Mouse (Mus musculus) adrenal gland, adult 2 months (tissue): ENCODE measurements at regions not wholly inside any gene's neighbourhood (a gene's known extent, or its start where the extent isn't known, plus 50 kb on each side); places are given as distances from the start of the nearest gene placed in this dataset.

ENCODE experiments used
- DNase-seq: peaks from one replicate; pipeline ENCODE4 v3.0.0; 2021

DNA sequence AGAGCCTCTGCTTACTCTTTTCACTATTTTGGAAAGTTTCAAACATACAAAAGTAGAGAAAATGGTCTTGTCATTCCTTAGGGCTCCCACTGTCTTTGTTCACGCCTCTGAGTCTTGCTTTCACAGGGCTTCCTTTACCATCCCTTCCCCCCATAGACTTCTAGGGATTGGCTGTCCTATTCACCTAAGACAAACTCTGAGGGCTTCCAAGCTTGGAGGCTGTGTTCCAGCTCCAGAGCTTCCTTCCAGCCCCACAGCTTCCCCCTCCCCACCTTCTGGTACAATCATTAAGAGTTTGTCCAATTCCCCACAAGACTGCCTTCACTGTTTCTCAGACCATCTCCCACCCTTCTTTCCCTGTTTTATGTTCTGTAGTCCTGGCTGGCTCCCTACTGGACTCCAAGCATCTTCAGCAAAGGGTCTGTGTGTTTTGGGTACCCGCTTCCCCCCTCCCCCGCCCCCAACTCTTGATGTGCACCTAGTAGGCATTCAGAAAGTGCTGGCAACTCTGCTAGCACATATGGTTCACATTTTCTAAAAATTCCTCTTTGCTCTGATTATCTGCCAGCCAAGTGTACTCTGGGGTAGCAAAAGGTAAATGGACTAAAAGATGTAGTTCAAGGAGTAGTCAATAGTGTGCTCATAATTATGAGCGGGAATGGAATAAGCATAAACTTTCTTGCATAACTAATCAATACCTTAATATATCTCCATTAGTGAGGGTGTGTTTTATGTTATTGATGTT, 344.0 kb downstream of the Slc4a3 start:
- no peak for DNase-seq

DNA sequence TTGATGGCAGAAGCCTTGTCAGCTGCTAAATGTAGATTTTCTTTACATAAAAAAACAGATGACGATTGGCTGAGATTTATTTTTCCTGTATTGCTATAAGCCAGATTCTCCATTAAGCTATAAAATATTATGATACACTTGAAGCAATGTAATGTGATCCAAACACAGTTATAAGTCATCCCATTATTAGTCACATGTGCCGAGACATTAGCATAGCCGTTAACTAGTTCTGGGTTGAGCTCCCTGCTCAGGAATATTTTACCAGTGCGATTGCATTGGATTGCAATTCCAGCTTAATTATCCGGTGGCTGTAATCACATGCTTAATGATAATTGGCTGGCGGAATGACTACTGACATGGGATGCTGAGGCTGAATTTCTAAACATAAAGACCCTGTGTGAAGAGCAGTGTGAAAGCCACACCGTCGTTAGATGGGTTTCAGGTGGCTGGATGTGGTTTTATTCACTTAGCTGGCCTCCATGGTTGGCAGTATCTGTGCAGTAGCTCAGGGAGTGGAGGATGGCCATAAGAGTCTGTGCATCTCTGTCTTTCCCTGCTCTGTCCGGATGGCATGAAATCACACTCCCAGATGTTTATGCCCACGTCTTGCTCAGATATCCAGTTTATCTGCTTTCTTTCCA, 344.7 kb downstream of the Slc4a3 start:
- DNase-seq: no peak

DNA sequence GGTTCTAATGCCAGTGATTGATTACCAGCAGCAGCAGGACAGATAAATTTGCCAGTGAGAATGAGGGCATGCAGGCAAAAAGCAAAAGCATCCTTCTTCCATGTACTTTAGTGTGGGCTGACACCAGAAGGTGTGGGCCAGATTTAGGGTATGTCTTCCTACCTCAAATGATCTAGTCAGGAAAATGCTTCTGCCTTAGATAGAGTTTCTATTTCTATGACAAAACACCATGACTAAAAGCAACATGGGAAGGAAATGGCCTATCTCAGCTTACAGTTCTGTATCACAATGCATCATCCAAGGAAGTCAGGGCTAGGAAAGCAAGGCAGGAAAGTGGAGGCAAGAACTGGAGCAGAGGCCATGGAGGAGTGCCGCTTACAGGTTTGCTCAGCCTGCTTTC, 349.5 kb downstream of the Slc4a3 start:
- DNase-seq: no peak

DNA sequence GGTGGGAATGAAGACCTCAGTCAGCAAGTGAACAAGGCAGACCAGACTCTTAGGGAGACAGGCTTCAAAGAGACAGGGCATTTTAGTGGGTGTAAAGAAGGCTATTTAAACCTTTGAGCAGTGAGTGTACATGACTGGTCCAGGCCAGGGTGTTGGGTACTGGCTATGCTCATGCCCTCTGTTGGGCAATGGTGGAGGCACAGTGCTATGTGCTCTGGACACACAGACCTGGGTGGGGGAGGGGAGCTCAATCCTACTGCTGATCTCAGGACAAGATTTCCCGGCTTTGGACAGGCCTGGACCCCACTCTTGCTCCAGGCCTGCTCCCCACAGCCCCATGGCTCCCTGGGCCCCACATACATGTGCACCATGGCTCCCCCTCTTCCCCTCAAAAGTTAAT, 355.1 kb downstream of the Slc4a3 start:
- DNase-seq: no peak

DNA sequence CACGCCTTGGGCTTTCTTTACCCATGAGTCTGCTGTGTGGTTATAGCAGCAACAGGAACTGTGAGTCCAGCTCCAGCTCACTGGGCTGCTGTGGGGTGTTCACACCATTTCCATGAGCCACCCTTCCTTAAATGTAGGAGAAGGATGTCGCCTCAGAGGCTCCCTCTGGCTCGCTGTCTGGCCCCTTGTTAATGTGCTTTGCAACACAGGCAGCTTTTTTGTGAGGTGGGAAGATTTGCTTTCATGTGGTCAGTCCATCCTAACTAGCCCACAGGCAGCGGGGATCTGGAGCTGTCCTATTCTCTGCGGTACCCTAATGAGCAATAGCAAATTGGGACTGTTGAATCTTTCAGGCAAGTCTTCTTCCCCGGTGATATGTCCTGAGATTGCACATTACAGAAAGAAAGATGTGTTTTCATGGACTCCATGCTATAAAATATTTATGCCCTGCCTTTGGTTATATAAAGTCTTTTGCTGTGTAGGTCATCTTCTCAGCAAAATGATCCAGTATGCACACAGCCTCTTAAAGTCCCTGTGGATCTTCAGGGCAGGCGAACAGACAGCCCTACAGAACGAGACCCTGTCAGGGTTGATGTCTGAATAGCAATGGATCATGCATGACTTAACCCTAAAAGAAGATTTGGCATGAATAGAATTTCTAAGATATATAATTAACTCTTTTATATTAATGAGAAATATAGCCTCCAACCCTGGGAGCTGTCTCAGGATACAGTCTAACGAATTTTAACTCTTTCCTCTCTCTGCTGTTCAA, 359.8 kb downstream of the Slc4a3 start:
- no peak for DNase-seq

DNA sequence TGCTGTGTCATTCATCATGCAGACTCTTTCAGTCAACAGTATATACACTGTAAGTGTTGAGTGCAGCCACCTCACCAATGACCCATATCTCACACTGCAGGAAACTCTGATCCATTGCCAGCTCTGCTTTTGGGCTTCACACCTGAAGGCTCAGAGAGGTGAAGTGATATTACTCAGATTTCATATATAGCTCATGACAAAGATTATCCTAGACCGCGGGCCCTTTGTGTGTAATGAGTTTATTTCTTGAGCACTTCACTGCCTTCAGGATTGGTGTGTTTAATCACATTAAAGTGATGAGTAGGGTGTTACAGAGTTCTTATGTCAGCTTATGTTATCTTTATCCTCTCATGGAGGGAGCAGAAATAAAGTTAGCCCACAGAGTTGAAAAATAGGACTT, 369.2 kb downstream of the Slc4a3 start:
- no peak for DNase-seq

DNA sequence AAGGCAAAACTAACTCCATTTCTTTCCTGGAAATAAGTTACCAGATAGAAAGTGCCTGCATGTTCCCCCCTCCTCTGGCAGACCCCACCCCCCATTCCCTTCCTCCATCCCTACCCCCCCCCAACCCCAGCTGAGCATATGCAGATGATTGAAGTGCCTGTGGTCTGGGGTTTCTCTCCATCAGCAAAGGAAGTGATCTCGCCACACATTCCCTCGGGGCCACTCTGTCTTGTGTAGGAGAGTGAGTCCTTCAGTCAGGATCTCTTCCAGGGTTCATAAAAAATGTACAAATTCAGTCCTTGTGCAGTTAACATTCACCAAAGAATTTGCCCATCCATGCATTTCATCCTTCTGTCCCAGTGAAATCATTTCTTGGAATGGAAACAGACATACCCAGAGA, 370.1 kb downstream of the Slc4a3 start:
- DNase-seq: no peak

DNA sequence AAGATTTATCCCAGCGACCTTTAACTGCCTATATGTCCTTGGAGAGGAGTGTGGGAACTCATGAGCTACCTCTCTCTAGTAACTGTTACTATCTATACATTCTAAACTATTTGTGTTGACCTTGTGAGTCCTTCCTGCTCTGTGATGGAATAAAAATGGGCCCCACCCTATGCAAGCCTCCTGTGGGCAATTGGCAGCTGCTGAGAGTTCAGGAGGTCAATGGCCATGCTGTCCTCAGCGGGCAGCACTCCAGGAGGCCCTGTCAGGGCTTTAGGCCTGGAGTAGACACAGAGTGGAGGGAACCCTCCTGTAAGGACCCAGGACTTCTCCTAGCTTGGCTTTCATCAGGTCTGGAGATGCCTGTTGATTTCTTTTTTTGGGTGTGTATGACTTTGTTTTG, 373.1 kb downstream of the Slc4a3 start:
- no peak for DNase-seq

DNA sequence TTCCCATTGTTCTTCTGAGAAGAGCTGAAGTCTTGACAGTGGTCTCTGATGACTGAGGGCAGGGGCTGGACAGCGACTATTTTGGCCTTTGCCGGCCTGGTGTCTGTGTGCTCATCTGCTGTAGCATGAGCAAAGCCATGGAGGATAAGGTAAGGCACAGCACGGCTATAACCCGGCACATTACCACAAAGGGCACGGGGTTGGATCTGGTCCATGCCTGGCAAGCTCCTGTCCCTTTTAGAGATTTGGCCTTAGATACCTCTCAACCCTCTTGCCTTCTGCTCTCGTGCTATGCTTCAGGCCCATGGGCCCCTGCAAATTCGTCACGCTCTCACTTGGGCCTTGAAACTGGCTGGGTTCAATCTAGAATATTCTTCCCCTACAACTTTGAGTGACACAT, 379.0 kb downstream of the Slc4a3 start:
- DNase-seq: no peak

DNA sequence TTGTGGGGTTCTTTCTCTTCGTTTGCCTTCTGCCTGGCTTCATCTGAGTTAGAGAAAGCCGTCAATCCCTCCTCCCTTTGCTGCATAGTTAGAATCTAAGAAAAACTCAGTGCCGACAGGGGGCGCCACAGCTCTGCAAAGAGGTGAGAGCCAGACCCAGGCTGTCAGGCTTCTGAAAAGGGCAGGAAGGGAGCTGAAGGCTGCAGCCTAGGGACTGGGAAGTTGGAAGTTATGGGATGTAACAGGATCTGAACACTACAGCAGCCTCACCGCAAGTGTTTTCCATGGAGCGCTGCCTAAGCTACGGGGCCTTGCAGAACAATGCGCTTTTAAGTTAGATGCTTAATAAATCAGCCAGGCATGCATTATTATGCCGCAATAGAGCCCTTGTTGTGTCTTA, 379.7 kb downstream of the Slc4a3 start:
- DNase-seq: peak; percentile 90

DNA sequence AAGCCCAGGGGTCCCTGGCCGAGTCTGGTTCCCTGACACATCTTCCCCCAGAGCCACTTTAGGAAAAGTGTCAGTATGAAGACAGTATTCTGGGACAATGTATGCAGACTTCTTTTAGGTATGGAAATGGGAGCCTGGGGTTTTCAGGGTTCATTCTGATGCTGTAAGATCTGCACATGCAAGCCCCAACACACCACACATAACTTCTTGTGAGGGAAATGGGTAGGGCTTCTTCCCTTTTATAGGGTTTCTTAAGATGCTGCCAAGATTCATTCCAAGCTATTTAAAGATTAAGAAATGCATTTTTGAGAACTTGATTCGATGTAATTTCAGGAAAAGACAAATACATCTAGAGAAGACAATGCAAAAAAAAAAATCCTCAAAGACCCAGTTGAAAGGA, 385.8 kb downstream of the Slc4a3 start:
- DNase-seq: no peak

DNA sequence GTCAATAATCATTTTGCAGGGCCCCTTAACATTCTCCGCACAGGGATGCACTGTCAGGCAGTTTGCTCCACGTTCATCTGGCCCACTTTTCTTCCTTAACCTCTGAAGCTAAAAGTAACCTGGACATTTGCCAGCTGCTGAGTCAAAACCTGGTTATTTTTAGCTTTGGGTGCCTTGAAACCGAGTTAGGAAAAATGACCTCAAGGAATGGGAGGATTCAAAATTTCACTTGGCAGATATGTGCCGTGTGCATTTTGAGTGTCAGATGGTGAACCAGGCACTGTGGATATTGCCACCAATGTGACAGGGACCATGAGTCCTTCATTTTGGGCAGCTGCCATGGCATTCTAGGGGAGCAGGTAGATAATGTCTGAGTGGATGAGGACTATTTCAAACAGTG, 387.8 kb downstream of the Slc4a3 start:
- peak; percentile 75 for DNase-seq

DNA sequence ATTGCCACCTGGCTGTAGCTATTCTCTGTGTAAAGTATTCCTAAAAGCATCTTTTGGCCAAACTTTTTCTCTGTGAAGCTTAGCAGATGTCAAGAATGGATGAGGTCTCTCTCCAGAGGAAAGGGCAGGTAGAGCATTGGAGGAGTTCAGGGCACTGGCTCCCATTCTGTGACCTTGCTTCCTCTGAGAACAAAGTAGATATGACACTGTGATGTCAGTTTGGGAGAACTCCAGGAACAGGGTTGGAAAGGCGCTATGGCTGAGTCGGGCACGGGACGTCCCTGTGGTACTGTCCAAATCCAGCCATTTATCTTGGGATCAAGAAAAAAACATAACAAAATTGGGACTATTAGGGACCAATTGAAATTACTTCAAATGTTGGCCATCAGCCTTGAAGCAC, 388.7 kb downstream of the Slc4a3 start:
- peak; percentile 12 for DNase-seq

DNA sequence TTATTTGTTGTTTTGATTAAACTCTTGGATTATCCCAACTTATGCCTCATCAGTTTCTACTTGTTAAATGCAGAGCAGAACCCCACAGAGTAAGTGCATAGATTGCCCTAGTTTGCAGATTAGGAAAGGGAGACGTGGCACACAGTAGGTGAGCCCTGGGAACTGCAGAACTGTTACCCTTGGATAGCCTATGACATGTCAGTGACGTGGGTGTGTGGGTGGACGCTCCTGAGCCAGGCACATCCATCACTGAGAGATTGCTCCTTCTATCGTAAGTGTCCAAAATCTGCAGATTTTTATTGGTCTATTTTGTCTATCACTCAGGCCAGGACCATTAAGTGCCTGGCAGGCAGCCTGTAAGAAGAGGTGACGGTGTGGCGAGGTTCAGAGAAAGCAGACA, 389.8 kb downstream of the Slc4a3 start:
- DNase-seq: peak; percentile 16

DNA sequence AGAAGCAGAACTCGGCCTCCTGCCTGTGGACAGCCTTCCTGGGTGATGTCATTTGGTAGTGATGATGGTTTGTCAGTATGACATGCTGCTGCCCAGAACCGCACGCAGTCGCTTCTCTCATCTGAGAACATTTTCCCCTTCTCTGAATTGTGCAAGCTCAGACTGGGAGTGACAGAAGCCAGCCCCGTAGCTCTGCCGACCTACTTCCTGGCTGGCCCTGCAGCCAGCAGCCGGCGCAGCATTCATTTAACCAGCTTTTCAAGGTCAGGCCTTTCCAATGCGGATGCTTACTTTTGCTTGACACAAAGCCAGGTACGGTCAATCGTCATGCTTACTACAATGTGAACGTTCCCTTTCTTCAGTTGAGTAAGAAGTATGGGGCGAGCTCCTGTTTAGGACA, 390.5 kb downstream of the Slc4a3 start:
- DNase-seq: peak; percentile 56

DNA sequence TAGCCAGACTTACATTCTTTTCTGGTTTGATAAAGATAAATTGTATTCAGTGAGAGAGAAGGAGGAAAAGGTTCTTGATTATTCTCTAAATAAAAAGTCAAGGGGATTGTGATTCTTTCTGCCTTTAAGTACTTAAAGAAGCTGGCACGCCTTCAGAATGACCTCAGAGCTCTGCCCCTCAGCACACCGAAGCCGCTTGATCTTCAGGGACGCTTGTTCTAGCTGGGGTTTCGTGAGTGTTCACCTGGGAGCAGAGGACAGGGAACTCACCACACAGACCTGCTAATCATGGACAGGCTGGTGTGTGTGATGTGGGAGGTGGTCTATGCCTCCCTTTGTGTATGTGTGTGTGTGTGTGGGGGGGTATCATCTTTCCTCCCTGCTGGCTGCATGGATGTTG, 391.3 kb downstream of the Slc4a3 start:
- no peak for DNase-seq

DNA sequence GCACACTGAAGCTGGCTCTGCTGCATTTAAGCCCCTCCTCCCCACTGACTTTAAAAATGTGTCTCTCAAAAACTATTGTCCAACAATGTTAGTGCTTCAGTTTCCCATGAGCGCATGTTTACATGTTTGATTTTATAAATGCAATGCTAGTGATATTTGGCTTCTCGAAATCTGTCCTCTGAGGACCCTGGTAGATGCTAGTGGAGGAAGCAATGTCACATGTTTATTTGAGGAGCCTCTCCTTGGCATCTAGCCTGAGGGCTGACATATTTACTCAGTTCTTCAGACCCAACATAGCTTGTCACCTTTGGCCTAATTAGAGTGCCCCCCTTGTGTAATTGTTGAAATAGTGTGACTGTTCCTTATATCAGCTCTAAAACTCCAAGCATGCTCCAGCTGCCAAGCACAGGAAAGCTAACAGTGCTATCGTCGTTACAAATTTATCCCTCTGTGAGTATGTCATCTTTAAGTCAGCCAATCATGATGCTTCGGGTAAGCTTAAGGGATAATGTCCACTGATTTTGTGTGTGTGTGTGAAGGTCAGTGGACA, 400.3 kb downstream of the Slc4a3 start:
- no peak for DNase-seq

DNA sequence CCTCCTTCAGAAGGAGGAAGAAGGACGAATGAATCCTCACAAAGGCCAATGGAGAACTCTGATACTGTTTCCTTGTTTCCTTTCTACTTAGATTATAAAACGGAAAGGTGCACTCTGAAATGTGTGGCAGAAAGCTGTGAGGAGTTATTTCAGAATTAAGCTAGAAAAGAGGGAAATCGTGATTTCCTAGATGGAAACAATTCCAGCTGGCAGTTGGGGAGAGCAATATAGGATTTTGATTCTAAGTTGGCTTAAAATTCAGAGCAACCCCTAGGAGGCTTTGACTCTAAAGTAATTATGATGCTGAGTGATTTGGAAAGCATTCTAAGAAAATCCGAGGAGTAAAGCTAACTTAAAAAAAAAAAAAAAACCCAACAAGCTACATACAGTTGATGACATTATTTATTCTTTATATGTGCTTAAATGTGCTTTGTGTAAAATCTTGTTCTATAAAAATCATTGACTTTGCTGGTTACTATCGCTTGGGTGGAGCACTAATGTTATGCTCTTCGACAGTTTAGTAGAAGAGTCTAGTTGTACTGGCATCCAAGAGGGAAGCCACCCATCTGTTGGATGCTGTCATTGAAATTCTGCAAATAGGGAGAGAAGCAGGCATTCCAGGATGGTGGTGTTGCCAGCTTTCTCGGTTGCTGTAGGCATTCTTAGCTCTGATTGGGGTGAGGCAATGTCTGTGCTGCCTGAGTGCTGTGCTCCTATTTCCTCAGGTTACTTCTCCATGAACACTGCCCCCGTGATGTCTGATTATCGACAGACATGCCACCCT, 432.3 kb downstream of the Slc4a3 start:
- no peak for DNase-seq

DNA sequence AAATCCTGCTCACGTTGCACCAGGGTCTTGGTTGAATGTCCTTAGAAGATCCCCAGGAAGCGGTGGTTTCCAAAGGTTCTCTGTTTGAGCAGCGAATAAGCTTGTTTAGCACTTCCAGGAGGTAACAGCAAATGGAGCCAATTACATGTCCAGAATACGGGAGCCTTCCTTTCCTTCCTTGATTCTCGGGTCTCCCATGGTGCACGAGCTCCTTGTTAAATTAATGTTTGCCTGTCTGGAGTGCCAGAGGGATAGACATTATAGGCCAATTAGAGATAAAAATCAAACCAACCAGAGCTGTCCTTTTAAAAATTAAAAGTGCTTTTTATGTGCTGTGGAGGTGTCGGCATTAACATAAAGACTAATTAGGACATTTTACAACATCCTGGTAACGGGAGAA, 437.0 kb downstream of the Slc4a3 start:
- DNase-seq: no peak

DNA sequence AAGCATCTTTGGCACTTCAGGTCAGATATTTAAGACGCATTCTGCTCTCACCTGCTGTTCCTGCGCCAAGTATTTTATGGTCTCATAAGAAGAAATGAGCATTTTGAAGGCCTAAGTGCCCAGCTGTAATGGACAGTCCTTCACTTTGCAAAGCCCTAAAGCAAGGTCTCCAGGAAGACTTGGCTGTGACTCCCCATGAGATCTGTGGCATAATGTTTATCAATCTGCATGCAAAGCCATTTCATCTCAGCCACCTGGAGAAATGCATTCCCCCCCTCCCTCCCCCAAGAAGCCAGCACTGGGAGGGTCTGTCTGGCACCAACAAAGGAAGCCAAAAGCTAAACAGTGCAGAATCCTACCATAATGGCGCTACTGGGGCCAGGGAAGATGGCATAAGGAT, 437.4 kb downstream of the Slc4a3 start:
- no peak for DNase-seq

DNA sequence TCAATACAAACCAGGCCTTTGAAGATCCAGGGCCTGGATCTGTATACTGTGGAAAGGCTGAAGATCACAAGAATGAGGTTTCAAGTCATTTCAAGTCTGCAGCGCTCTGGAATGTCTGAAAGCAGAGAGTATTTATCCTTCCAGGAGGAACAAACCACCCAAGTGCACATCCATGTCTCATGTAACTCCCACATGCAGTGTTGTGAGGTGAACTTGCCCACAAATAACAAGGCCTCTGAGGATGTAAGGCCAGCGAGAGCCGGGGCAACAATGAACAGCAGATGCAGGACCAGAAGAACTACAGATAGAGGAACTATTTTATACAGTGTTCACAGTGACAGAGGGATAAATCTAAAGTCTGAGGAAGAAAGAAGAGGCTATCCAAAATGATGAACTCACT, 442.4 kb downstream of the Slc4a3 start:
- DNase-seq: no peak

DNA sequence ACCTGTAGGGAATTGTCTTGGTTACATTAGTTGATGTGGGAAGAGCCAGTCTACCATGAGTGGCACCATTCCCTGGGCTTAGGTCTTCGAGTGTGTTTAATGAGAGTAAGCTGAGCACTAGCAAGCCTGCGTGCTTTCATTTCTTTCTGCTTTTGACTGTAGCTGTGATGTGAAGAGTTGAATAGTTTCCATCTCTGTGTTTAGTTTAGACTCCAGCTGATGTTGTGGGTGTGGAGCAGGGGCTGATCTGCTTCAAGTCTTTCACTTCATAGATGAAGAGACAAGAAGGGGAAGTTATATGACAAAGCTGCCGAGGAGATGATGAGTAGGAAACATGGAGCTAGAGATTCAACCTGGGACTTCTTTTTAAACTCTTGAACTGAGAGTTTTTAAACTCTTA, 446.0 kb downstream of the Slc4a3 start:
- no peak for DNase-seq
